Mouse (Mus musculus) bone marrow, adult 2 months (tissue): ENCODE results near the gene Cmtm7. TPM values are rescaled to one million over a fixed set of nuclear protein-coding genes. Genes with fewer than 3 reads are reported as not detected.
"Not testable (repeated sequence)": the region's sequence is repeated elsewhere in the genome, so short reads cannot be mapped to it uniquely, and the experiment has no call there.

Experiments used
- H3K27ac ChIP-seq: fragments of 200-500 bp; 2 replicates; pipeline ENCODE4 v1.5.1; 2012; ENCODE audit warnings: low read depth, mild to moderate bottlenecking, control low read depth, inconsistent platforms, low read length; ENCODE audit not compliant: control insufficient read depth, poor library complexity, insufficient read depth
- H3K4me1 ChIP-seq: fragments of 200-500 bp; 2 replicates; pipeline ENCODE4 v1.6.1; 2011; ENCODE audit warnings: low read length; ENCODE audit not compliant: control insufficient read depth, insufficient read depth
- H3K4me3 ChIP-seq: fragments of 200-500 bp; replicated peaks from 2 replicates; pipeline ENCODE3; 2011; ENCODE audit warnings: mild to moderate bottlenecking, low read depth, low read length, control low read depth; ENCODE audit not compliant: control insufficient read depth
- CTCF ChIP-seq: fragments of 200-500 bp; IDR thresholded peaks from 2 replicates; pipeline ENCODE4 v1.5.1; 2011; ENCODE audit warnings: low read length, control low read depth; ENCODE audit not compliant: control insufficient read depth, insufficient read depth
- POLR2A ChIP-seq: fragments of 200-500 bp; IDR thresholded peaks from 2 replicates; pipeline ENCODE4 v1.6.1; 2011; ENCODE audit warnings: low read depth, mild to moderate bottlenecking, control low read depth, low read length, borderline replicate concordance; ENCODE audit not compliant: control insufficient read depth
- WGBS: fragments of 180-500 bp; shearing (Covaris S2); methylation state at CpG from one replicate; pipeline ENCODE4 v1.1.7; 2018; 5-methylcytosine and 5-hydroxymethylcytosine counted together
- polyA plus RNA-seq: library from polyadenylated mRNA; stranded (reverse); fragments of >200 nt; gene quantifications from 2 replicates; pipeline ENCODE4 v1.2.4, GENCODE M21; 2011; ENCODE audit warnings: low replicate concordance; ENCODE audit not compliant: missing spikeins, insufficient read depth, insufficient read length

Gene Cmtm7
- polyA plus RNA-seq, 1 experiment, result 300 TPM

DNA sequence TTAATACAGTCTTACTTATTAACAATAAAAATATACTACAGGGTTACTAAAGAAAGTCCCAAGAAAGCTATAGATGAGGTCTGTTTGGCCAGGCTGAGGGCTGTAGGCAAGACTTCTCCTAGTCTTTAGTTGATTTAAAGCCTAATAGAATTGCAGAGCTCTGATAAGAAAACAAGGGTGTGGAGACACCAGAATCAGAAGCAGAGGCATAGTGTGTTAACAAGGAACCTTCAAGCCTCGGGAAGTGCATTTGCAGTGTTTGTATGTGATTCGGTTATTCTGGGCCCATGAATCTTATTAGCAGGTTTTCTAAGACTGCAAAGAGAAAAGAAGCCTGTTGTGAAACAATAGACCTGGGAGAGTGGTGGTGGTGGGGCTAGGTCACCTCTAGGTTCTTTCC is 48.4 kb downstream of the Cmtm7 start:
- TF ChIP-seq CTCF (no peak), POLR2A (no peak)
- WGBS, result 57% methylated on average over 2 of the region's 2 CpGs
- Histone ChIP-seq H3K27ac (no peak overlapping the region), H3K4me3 (no peak overlapping the region), H3K4me1 (peaks cover 2% of the 10 kb centered on the region; the same call in 1 of the 2 replicates)

GRCm38 (mm10) chr9:114731871-114732682 is 49.6 kb downstream of the Cmtm7 start:
- Histone ChIP-seq H3K27ac (no peak overlapping the region; the same call in 1 of the 2 replicates), H3K4me3 (peak overlapping the region; percentile 100), H3K4me1 (peaks cover 2% of the 10 kb centered on the region; the same call in 1 of the 2 replicates)
- 27% methylated on average over 12 of the region's 12 CpGs for WGBS
- TF ChIP-seq CTCF (no peak), POLR2A (no peak)

DNA sequence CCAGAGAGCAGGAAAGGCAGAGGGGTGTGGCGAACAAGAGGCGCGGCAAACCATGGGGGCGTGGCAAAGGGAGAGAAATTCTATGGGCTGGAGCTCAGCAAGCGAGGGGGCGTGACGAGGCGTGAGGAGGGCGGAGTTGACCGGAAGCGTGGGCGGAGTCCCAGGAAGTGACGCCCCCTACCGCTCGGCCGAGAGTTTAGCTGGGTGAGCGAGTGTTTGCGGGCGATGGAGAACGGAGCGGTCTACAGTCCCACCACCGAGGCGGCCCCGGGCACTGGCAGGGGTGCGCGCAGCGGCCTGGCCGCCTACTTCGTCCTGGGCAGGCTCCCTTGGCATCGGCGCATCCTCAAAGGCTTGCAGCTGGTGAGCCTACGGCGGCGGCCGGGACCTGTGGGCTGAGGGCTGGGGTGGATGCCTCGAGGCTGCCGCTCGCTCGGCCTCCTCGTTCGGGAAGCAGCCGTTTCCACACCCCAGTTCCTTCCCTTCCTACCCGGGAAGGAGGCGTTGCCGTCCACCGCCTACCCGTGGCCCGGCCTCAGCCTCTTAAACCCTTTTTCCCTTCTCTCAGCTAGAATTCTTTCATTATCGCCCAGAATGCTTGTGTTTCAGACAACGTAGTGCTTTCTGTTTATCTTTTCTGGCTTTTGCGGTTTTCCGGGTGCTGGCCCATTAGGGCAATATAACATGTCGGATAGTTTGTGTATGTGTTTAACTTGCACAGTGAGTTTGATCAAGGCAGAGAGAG is 50.5 kb downstream of the Cmtm7 start, which contains the start of gene Cmtm6:
Cmtm6 (plus strand) TSS at position 106 of the 745 bp plus-strand sequence.
- peak; percentile 62; the same call in 1 of the 2 replicates for TF ChIP-seq CTCF
- TF ChIP-seq POLR2A, result peak; percentile 94; the same call in 1 of the 2 replicates
- H3K4me1 ChIP-seq, result peaks cover 2% of the 10 kb centered on the region; the same call in 1 of the 2 replicates
- under 1% methylated on average over 53 of the region's 53 CpGs for WGBS
- peak within 1 kb of the TSS; percentile 100 for H3K27ac ChIP-seq
- peak within 1 kb of the TSS; percentile 100 for H3K4me3 ChIP-seq

- peaks cover 2% of the 10 kb centered on the region; the same call in 1 of the 2 replicates for H3K4me1 ChIP-seq
- no peak overlapping the region for H3K27ac ChIP-seq
- H3K4me3 ChIP-seq, result peak overlapping the region; percentile 61
- no peak for TF ChIP-seq POLR2A
- TF ChIP-seq CTCF, result no peak
- 15% methylated on average over 22 of the region's 30 CpGs for WGBS
These were observed 51.5 kb downstream of the Cmtm7 start for GRCm38 (mm10) chr9:114729911-114730805.

GRCm38 (mm10) chr9:114728432-114728831 is 53.2 kb downstream of the Cmtm7 start:
- H3K4me3 ChIP-seq, H3K27ac ChIP-seq, H3K4me1 ChIP-seq: not testable (repeated sequence)
- WGBS, result 43% methylated on average over 2 of the region's 2 CpGs

- Histone ChIP-seq H3K27ac (no peak overlapping the region), H3K4me1 (peaks cover under 1% of the 10 kb centered on the region; the same call in 1 of the 2 replicates), H3K4me3 (no peak overlapping the region)
- peak; percentile 37 for TF ChIP-seq CTCF
- no peak for TF ChIP-seq POLR2A
- WGBS, result 4% methylated on average over 3 of the region's 3 CpGs
These were observed 54.3 kb downstream of the Cmtm7 start for GRCm38 (mm10) chr9:114727315-114727714.

DNA sequence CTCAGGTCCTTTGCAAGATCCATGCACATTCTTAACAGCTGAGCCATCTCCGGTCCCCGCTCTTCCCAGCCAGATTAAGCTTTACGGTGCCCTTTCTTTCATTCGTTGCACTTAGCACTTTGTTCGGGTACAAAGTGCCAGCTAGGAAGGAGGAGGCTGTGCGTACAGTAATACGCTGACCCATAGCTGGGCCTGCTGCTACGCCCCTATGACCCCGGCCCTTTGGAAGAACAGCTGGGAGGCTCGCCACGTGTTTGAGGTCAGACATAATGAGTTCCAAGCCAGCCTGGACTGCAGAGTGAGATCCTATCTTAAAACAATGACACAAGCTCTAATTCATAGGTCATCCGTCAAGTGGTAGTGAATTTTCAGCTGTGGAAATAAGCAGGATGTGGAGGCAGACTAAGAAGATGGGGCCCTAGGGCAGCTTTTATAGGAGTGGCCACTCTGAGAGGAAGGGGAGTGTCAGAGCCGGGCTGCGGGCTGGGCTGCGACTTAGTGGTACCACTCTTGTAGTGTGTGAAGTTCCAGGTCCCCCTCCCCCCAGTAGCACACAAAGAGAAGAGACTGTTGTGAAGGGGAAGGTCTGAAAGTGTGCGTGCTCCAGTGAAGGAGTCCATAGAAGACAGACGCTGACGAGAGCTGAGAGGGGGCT is 64.9 kb downstream of the Cmtm7 start:
- TF ChIP-seq CTCF, result no peak
- no peak for TF ChIP-seq POLR2A
- H3K4me3 ChIP-seq, result no peak overlapping the region
- H3K4me1 ChIP-seq, result no peaks in the 10 kb centered on the region
- H3K27ac ChIP-seq, result no peak overlapping the region
- WGBS, result 90% methylated on average over 18 of the region's 18 CpGs

DNA sequence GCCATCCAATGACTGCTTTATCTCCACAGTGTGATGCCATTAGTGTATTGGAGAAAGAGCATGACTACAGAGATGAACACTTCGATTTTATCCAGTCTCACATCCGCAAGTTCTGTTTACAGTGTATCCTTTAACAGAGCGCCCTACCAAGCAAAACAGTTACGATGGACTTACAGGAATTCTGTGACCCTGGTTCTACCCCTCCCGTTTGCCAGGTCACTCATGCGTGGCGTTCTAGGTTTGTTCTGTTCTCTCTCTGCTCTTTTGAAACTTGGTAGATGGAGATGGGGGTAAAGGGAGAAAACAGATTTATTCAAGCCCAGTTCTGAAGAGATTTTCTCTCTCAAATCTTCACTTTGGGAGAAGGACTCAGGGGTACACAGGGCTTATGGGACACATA is 68.2 kb downstream of the Cmtm7 start:
- 91% methylated on average over 7 of the region's 7 CpGs for WGBS
- no peak for TF ChIP-seq CTCF
- no peak for TF ChIP-seq POLR2A
- Histone ChIP-seq H3K4me1 (no peaks in the 10 kb centered on the region), H3K27ac (no peak overlapping the region), H3K4me3 (no peak overlapping the region)
